Mouse (Mus musculus): ENCODE data around the gene Isyna1.

The Isyna1 gene

GRCm38 (mm10) chr8:70615894-70616293 lies 21.7 kb downstream of the Isyna1 start, which contains the start of gene Lrrc25:
Lrrc25 (plus strand) TSS chr8:70616155.
- CTCF ChIA-PET = interaction anchor here in 3 of 4 experiments (0.6 to 5.7 kb wide), 11 partner anchors 9 to 771 kb away, joined by 3 to 26 read pairs (median 3); no protein-coding TSS in a partner anchor
- POLR2A ChIA-PET = interaction anchor here in 3 of 4 experiments (0.6 to 7.4 kb wide), 26 partner anchors 7 to 224 kb away, joined by 3 to 65 read pairs (median 5); partner anchors contain the start of genes Arrdc2 (in 2 of the 3), Lsm4 (in 2 of the 3), Pgpep1 (in 2 of the 3) and Ssbp4 (in 2 of the 3)

GRCm38 (mm10) chr8:70616645-70617044 lies 22.5 kb downstream of the Isyna1 start:
- CTCF ChIA-PET = interaction anchor here in 3 of 4 experiments (0.6 to 5.7 kb wide), 11 partner anchors 8 to 771 kb away, joined by 3 to 26 read pairs (median 3); no protein-coding TSS in a partner anchor
- POLR2A ChIA-PET = interaction anchor here in 3 of 4 experiments (0.5 to 7.4 kb wide), 36 partner anchors 8 to 281 kb away, joined by 3 to 65 read pairs (median 4); partner anchors contain the start of genes Arrdc2 (in 2 of the 3), Jund (in 2 of the 3), Lsm4 (in 2 of the 3) and Pgpep1 (in 2 of the 3)

GRCm38 (mm10) chr8:70617985-70618384 lies 23.8 kb downstream of the Isyna1 start:
- CTCF ChIA-PET = interaction anchor here in 3 of 4 experiments (0.7 to 5.7 kb wide), 6 partner anchors 8 to 227 kb away, joined by 3 to 26 read pairs (median 6); no protein-coding TSS in a partner anchor
- POLR2A ChIA-PET = interaction anchor here (0.6 to 7.4 kb wide), 31 partner anchors 8 to 480 kb away, joined by 3 to 65 read pairs (median 5); partner anchors contain the start of genes Lsm4 (in 2 of the 4), Pgpep1 (in 2 of the 4), Rpl18a (in 2 of the 4) and Ssbp4 (in 2 of the 4)

- ChIA-PET CTCF (interaction anchor here in 3 of 4 experiments (0.5 to 5.7 kb wide), 11 partner anchors 9 to 288 kb away, joined by 3 to 26 read pairs (median 5); no protein-coding TSS in a partner anchor), POLR2A (interaction anchor here (0.6 to 7.4 kb wide), 26 partner anchors 9 to 278 kb away, joined by 3 to 65 read pairs (median 5); partner anchors contain the start of genes Rpl18a (in 2 of the 4), Ssbp4 (in 2 of the 4), Arrdc2 (in 1 of the 4) and Gdf15 (in 1 of the 4))
Measured at GRCm38 (mm10) chr8:70618888-70619334, 24.7 kb downstream of the Isyna1 start.

DNA sequence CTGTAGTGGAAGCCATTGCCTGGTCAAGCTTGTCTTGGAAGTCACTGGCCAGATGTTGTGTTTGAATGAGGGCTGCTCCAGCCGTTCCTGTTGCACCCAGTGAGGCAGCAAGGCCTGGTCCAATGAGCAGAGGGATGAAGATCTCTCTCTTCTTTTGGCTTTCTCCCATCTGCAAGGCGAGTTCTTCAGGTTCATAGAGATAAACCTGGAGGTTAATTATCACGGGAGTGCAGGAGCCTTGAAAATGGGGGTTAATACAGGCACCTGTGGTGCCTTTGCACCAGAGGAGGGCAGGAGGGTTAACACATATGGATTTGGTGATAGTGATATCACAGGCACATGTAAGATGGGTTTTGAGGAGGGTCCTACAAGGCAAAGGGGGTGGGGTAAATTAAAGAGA lies 28.0 kb downstream of the Isyna1 start:
- CTCF ChIA-PET = interaction anchor here in 2 of 4 experiments (1.6 to 2.0 kb wide), 2 partner anchors 7 to 12 kb away, joined by 4 to 6 read pairs; no protein-coding TSS in a partner anchor
- POLR2A ChIA-PET = interaction anchor here in 3 of 4 experiments (0.6 to 32.6 kb wide), 10 partner anchors 8 to 146 kb away, joined by 3 to 1017 read pairs (median 16); partner anchors contain the start of genes Jund (in 1 of the 3), Lsm4 (in 1 of the 3), Pgpep1 (in 1 of the 3) and Ssbp4 (in 1 of the 3)

- ChIA-PET POLR2A (interaction anchor here in 2 of 4 experiments (0.6 to 32.6 kb wide), 14 partner anchors 8 to 73 kb away, joined by 3 to 1017 read pairs (median 6); partner anchors contain the start of genes Lsm4 (in 2 of the 2), Jund (in 1 of the 2), Pgpep1 (in 1 of the 2) and Ssbp4 (in 1 of the 2)), CTCF (interaction anchor here (0.6 to 8.6 kb wide), 32 partner anchors 8 to 607 kb away, joined by 3 to 206 read pairs (median 4); partner anchors contain the start of genes Lsm4 (in 2 of the 4), Ell (in 1 of the 4), Gm3336 (in 1 of the 4) and Klhl26 (in 1 of the 4))
Measured at GRCm38 (mm10) chr8:70625104-70625503, 30.9 kb downstream of the Isyna1 start.

DNA sequence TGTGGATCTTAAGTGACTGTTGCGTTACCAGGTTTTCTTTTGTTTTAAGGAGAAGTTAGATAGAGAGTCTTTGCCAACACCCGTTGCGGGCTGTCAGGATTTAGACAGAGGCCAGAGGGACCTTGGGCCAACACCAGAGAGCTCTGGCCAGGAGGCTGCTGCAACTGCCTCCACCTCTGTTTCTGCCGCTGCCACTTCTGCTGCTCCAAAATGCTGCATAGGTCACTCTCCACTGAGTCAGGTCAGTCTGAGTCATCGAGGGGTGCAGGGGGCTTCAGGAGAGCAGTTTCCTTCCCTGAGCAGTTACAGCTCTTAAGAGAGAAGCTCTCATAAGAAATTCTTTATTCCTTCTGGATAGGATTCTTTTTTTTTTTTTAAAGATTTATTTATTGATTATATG lies 32.9 kb downstream of the Isyna1 start:
- CTCF ChIA-PET = interaction anchor here in 1 of 4 experiments (0.6 to 8.6 kb wide), 5 partner anchors 18 to 263 kb away, joined by 3 to 206 read pairs (median 3); partner anchors contain the start of genes Jund and Ssbp4
- POLR2A ChIA-PET = interaction anchor here in 3 of 4 experiments (0.8 to 32.6 kb wide), 12 partner anchors 11 to 213 kb away, joined by 3 to 1017 read pairs (median 4); partner anchors contain the start of genes Jund (in 3 of the 3), Arrdc2 (in 1 of the 3), Lrrc25 (in 1 of the 3) and Pgpep1 (in 1 of the 3)

DNA sequence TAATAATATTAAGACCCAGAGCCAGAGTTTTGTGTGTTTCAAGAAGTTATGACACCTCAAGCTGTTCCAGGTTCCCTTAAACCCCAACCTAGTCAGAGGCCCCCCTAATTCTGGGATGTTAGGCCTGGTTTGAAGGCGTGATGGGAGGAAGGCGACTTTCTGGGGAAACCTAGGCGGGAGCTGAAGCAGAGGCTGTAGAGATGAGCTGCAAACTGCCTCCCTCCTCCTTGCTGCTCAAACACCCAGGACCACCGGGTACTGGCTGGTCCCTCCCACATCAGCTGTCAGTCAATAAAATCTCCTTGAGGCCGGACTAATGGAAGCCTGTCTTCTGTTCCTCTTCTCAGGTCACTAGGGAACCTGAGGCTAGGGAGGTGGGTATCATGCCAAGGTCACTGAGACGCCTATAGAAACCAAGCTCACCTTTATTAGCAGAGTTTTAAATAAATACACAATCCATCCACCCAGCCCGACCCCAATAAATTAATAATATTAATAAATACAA lies 34.9 kb downstream of the Isyna1 start:
- ChIA-PET CTCF (interaction anchor here (0.6 to 8.6 kb wide), 44 partner anchors 8 to 276 kb away, joined by 3 to 206 read pairs (median 6); partner anchors contain the start of genes Lsm4 (in 3 of the 4), Lrrc25 (in 2 of the 4), Ell (in 1 of the 4) and Gm3336 (in 1 of the 4)), POLR2A (interaction anchor here (0.7 to 32.6 kb wide), 38 partner anchors 8 to 268 kb away, joined by 3 to 1017 read pairs (median 9); partner anchors contain the start of genes Arrdc2 (in 3 of the 4), Jund (in 3 of the 4), Lsm4 (in 3 of the 4) and Lrrc25 (in 2 of the 4))

GRCm38 (mm10) chr8:70629574-70630531 lies 35.7 kb downstream of the Isyna1 start:
- ChIA-PET CTCF (interaction anchor here (0.6 to 8.6 kb wide), 63 partner anchors 9 to 659 kb away, joined by 3 to 206 read pairs (median 5); partner anchors contain the start of genes Lsm4 (in 3 of the 4), Lrrc25 (in 2 of the 4), Arrdc2 (in 1 of the 4) and Ell (in 1 of the 4)), POLR2A (interaction anchor here (0.5 to 32.6 kb wide), 98 partner anchors 9 to 620 kb away, joined by 3 to 1017 read pairs (median 5); partner anchors contain the start of genes Arrdc2 (in 3 of the 4), Jund (in 3 of the 4), Lsm4 (in 3 of the 4) and Pgpep1 (in 3 of the 4))

DNA sequence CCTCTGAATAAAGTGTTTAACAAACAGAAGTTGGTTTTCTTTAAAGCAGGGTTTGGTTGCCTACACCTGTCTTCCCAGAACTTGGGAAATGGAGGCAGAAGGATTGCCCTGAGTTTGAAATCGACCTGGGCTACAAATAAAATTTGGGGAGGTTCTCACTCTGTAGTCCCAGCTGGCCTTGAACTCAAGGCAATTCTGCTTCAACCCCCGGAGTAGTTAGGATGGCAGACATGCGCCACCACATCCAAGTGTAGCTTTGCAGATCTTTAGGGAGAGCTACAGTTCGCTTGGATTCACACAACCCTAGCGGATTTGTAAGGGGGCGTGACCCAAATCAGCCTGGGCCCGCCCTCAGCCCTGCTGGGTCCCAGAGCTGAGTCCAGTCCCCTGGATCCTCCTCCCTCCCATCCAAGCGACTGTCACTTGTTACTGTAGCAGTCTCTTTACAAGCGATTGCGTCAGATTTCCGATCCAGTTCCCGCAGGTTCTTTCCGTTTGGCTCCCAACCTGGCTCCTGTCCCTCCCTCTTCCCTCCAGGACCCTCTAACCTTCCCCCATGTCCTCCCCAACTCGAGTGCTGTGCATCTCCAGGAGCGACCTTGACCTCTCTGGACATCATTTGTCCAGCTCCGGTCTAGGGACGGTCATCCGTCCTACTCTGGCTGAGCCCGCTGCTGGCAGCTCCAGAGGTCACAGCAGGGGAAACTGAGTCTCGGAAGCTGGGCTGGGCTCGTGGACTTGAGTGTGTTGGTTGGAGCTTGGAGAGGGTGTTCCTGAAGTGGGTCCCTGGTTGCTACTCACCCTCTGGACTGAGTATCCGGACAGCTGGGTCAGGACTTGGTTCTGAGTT lies 36.6 kb downstream of the Isyna1 start:
- ChIA-PET POLR2A (interaction anchor here (0.6 to 32.6 kb wide), 93 partner anchors 8 to 621 kb away, joined by 3 to 1017 read pairs (median 5); partner anchors contain the start of genes Arrdc2 (in 3 of the 4), Jund (in 3 of the 4), Lsm4 (in 3 of the 4) and Pgpep1 (in 3 of the 4)), CTCF (interaction anchor here (0.5 to 8.6 kb wide), 48 partner anchors 9 to 299 kb away, joined by 3 to 206 read pairs (median 5); partner anchors contain the start of genes Lrrc25 (in 2 of the 4), Lsm4 (in 2 of the 4), Arrdc2 (in 1 of the 4) and Gm3336 (in 1 of the 4))

DNA sequence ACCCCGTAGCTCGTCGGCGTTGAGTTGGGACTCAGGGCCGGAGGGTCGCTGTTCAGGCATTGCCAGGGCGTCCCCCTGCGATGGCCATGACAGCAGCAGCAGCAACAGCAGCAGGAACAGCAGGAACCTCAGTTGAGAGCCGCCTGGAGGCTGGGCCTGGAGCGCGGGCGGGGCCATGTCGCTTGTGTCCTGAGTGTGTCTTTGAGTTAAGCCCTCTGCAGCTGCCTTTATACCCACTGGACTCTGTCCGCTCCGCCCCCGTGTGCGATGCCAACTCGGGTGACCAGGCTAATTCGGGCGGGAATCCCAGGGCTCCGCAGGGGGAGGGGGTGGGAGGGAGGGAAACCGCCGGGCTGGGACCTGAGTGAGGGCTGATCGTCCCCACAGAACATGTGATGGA lies 37.3 kb downstream of the Isyna1 start:
- CTCF ChIA-PET = interaction anchor here (0.5 to 8.6 kb wide), 25 partner anchors 9 to 208 kb away, joined by 3 to 206 read pairs (median 5); partner anchors contain the start of genes Lrrc25 (in 2 of the 4), Arrdc2 (in 1 of the 4), Gm3336 (in 1 of the 4) and Lsm4 (in 1 of the 4)
- POLR2A ChIA-PET = interaction anchor here (0.6 to 32.6 kb wide), 53 partner anchors 8 to 266 kb away, joined by 3 to 1017 read pairs (median 7); partner anchors contain the start of genes Jund (in 3 of the 4), Lsm4 (in 3 of the 4), Pgpep1 (in 3 of the 4) and Ssbp4 (in 2 of the 4)

DNA sequence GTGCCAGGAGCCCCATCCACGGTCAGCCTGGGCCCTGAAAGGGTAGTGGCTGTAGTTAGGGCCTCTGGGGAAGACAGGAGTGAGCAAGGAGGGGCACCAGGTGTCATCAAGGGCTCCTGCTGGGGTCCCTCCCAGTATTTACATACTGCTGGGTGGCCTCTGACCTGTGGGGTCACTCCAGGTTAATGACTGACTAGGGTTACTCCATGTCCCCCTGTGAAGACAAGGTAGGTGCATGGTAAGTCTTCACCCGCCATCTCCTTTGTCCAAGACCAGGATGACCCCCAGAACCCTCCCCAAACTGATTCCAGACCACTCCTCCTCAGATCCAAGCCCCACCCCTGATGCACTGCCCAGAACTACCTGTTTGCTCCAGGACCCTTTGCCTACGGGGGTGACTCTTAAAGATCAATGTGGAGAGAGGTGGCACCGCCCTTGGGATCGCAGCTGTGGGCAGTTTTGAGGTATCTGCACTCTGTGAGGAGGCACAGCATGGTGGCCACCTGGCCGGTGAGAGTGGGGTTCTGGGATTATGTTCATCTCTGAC lies 38.2 kb downstream of the Isyna1 start, which contains the start of gene Gdf15:
Gdf15 (minus strand) TSS at position 111 of the 547 bp plus-strand sequence.
- CTCF ChIA-PET = interaction anchor here in 3 of 4 experiments (0.6 to 1.4 kb wide), 4 partner anchors 7 to 188 kb away, joined by 3 to 4 read pairs (median 4); no protein-coding TSS in a partner anchor
- POLR2A ChIA-PET = interaction anchor here in 3 of 4 experiments (0.7 to 32.6 kb wide), 23 partner anchors 9 to 265 kb away, joined by 3 to 1017 read pairs (median 11); partner anchors contain the start of genes Jund (in 3 of the 3), Lsm4 (in 2 of the 3), Arrdc2 (in 1 of the 3) and Ell (in 1 of the 3)

- POLR2A ChIA-PET = interaction anchor here (0.6 to 32.6 kb wide), 23 partner anchors 2 to 425 kb away, joined by 3 to 1017 read pairs (median 5); partner anchors contain the start of genes Jund (in 2 of the 4), Lsm4 (in 2 of the 4), Pgpep1 (in 2 of the 4) and Arrdc2 (in 1 of the 4)
- CTCF ChIA-PET = interaction anchor here in 1 of 4 experiments (0.9 to 1.4 kb wide), 3 partner anchors 10 to 33 kb away, joined by 3 to 4 read pairs (median 3); no protein-coding TSS in a partner anchor
Measured at GRCm38 (mm10) chr8:70634066-70634465, 39.9 kb downstream of the Isyna1 start.

DNA sequence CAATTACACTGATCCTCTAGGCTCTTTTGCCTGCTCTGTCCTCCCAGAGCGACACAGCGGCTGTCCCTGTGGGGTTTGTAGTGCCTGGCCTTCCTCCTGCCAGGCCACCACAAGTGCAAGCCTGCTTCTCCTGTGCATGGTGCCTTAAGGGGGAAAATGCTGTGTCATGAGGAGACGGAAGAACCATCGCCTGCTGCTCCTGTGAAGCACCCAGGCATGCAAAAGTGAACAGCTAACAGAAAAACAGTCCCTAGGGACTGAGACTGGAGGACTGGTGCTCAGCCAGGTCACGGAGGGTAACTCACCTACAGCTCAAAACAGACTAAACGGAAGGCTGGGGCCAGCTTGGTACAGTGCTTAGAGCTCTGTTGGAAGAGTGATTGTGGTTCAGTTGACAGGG lies 41.4 kb downstream of the Isyna1 start:
- ChIA-PET CTCF (interaction anchor here in 2 of 4 experiments (0.6 to 1.1 kb wide), 2 partner anchors 8 kb away, joined by 3 to 9 read pairs; no protein-coding TSS in a partner anchor), POLR2A (interaction anchor here in 3 of 4 experiments (0.7 to 32.6 kb wide), 16 partner anchors 1 to 97 kb away, joined by 3 to 1017 read pairs (median 6); partner anchors contain the start of genes Jund (in 2 of the 3), Pgpep1 (in 2 of the 3), Gdf15 (in 1 of the 3) and Lsm4 (in 1 of the 3))

Data from embryonic stem cell, embryonic (primary cell).